Mouse (Mus musculus): ENCODE measurements around the gene Ankrd23. TPM values are rescaled to one million over a fixed set of nuclear protein-coding genes. Genes with fewer than 3 reads are reported as not detected.

Gene Ankrd23
- 1 to 10 TPM in 1 of 2 experiments, under 1 TPM in 1; 0.08 to 3.8 TPM for polyA plus RNA-seq (2012; fragmentation: generic; extraction: Trizol)

GRCm38 (mm10) chr1:36536783-36537182 is at the start of gene Ankrd23:
Ankrd23 (minus strand) TSS chr1:36536883.

GRCm38 (mm10) chr1:36558031-36558993 is 21.6 kb upstream of the Ankrd23 start, which contains the start of gene Sema4c:
Sema4c (minus strand) TSS chr1:36558349.

GRCm38 (mm10) chr1:36546888-36547471 is 10.3 kb upstream of the Ankrd23 start, which contains the start of gene Ankrd39:
Ankrd39 (minus strand) TSS chr1:36547445.

GRCm38 (mm10) chr1:36539186-36539585 is 2.5 kb upstream of the Ankrd23 start, which contains the start of gene Gm42417:
Gm42417 (minus strand) TSS chr1:36539429.

GRCm38 (mm10) chr1:36511289-36512021 is 25.2 kb downstream of the Ankrd23 start, which contains the start of gene Cnnm3:
Cnnm3 (plus strand) TSS chr1:36511867.

Other genes with a start within 250 kb of the Ankrd23 start
- 1 to 10 TPM; 5.5 to 7.4 TPM for gene Arid5a, start 229.2 kb downstream of the Ankrd23 start, polyA plus RNA-seq (2012; fragmentation: generic; extraction: Trizol)
- gene Kansl3, start 167.7 kb downstream of the Ankrd23 start, polyA plus RNA-seq (2012; fragmentation: generic; extraction: Trizol), result 10 to 100 TPM in 1 of 2 experiments, 1 to 10 TPM in 1; 4.5 to 29.7 TPM
- under 1 TPM; 0.01 to 0.30 TPM for gene Fer1l5, start 164.6 kb downstream of the Ankrd23 start, polyA plus RNA-seq (2012; fragmentation: generic; extraction: Trizol)
- gene Lman2l, start 91.6 kb downstream of the Ankrd23 start, polyA plus RNA-seq (2012; fragmentation: generic; extraction: Trizol), result 10 to 100 TPM in 1 of 2 experiments, 1 to 10 TPM in 1; 8.3 to 20.3 TPM
- 1 to 10 TPM in 1 of 2 experiments, under 1 TPM in 1; 0.85 to 3.6 TPM for gene Cnnm4, start 65.3 kb downstream of the Ankrd23 start, polyA plus RNA-seq (2012; fragmentation: generic; extraction: Trizol)
- 1 to 10 TPM; 2.3 to 6.9 TPM for gene Cnnm3, start 25.0 kb downstream of the Ankrd23 start, polyA plus RNA-seq (2012; fragmentation: generic; extraction: Trizol)
- gene Gm42417, start 2.5 kb upstream of the Ankrd23 start, polyA plus RNA-seq (2012; fragmentation: generic; extraction: Trizol), result not detected
- 10 to 100 TPM in 1 of 2 experiments, 1 to 10 TPM in 1; 9.1 to 10.9 TPM for gene Ankrd39, start 10.6 kb upstream of the Ankrd23 start, polyA plus RNA-seq (2012; fragmentation: generic; extraction: Trizol)
- gene Sema4c, start 21.5 kb upstream of the Ankrd23 start, polyA plus RNA-seq (2012; fragmentation: generic; extraction: Trizol), result 10 to 100 TPM in 1 of 2 experiments, 1 to 10 TPM in 1; 1.1 to 14.7 TPM
- under 1 TPM in 1 of 2 experiments, not detected in 1; 0.99 TPM for gene Fam178b, start 146.3 kb upstream of the Ankrd23 start, polyA plus RNA-seq (2012; fragmentation: generic; extraction: Trizol)
- gene Cox5b, start 154.6 kb upstream of the Ankrd23 start, polyA plus RNA-seq (2012; fragmentation: generic; extraction: Trizol), result 100 to 1,000 TPM; 774 to 799 TPM
- gene 4933424G06Rik, start 173.3 kb upstream of the Ankrd23 start, polyA plus RNA-seq (2012; fragmentation: generic; extraction: Trizol), result not detected
- 10 to 100 TPM; 53.0 to 65.1 TPM for gene Actr1b, start 177.5 kb upstream of the Ankrd23 start, polyA plus RNA-seq (2012; fragmentation: generic; extraction: Trizol)
- not detected for gene Zap70, start 224.9 kb upstream of the Ankrd23 start, polyA plus RNA-seq (2012; fragmentation: generic; extraction: Trizol)